Mouse (Mus musculus) CD4-positive helper T cell, adult 2 months (primary cell): ENCODE measurements around the gene Itga1.

Source experiments
- DNase-seq: peaks from one replicate; pipeline ENCODE4 v3.0.0-alpha.2; 2012; ENCODE audit warnings: low read depth, missing footprints, low spot score

The Itga1 gene

DNA sequence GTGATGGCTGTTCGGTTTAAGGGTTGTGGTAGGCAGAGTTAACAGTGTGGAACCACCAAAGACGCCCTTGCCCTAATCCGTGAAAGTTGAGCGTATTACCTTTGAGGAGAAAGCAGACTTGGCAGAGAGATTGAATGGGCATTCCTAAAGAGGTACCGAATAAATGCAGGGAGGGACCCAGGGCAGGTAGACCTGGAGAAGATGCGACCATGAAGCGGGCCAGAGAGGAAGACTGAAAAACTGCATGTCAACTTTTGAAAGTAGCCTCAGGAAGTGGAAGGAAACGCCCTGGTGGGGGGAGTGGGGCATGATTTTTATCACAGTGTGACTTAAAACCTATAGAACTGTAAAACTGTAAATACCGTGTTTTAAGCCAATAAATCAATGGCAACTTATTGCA is 2.4 kb downstream of the Itga1 start:
- no peak for DNase-seq

GRCm38 (mm10) chr13:115098227-115098626 is 3.5 kb downstream of the Itga1 start:
- DNase-seq: no peak

- DNase-seq: no peak
These were observed 4.8 kb downstream of the Itga1 start for GRCm38 (mm10) chr13:115096965-115097364.

GRCm38 (mm10) chr13:115096216-115096615 is 5.5 kb downstream of the Itga1 start:
- no peak for DNase-seq

DNA sequence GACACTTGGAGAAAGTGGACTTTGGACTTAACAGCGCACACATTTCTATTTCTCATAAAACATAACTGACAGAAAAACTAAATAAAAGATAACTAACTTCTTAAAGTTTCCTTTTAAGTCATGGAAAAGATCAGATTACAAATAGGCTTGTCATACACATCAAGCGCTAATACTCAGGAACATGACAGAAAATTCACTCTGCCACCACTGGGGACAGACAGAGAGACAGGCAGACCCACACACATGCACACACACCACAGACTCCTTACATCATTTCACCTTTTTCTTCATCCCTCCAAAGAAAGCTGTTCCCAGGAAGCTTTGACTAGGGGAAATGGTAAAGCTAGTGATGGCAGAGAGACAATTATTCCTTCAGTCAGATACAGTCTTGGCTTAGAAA is 6.4 kb downstream of the Itga1 start:
- DNase-seq: no peak

DNA sequence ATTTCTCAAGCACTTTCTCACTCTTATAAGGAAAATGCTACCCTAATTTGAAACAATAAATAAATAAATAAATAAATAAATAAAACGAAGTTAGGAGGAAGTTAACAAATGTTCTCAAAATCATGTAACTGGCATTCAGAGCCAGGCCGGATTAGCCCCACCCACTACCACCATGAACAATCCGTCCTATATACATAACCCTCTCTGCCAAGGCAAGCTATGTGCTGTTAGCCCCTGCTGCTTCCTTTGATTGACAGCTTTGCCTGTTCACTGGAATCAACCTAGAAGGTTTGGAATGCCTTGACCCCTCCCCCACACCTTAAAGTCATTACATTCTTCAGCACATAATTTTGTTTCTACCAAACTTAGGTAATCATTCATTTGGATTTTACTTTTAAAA is 10.3 kb downstream of the Itga1 start:
- DNase-seq: no peak

DNA sequence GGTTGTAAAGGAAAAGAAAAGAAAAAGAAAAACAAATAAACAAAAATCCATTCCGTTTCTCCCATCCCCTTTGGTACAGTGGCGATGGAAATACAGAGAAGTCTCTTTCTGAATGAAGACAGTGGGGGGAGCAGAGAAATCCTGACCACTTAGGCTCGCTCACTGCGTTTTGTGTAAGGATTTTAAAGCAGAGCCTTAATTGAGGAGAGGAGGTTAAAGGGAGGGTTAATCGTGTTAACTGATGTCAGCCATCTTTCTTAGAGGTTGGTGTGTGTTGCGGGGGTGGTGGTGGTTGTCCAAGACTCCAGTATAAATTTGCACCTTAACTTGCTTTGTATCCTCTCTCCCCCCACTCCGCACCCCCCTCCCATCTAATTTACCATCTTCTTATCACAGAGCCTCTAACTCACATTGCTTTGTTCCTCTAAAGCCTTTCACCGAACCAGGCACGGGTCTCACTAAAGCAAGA is 10.8 kb downstream of the Itga1 start:
- no peak for DNase-seq

- peak; percentile 95 for DNase-seq
These were observed 11.4 kb downstream of the Itga1 start, which contains the start of gene Pelo for GRCm38 (mm10) chr13:115090069-115090976. Pelo (minus strand) TSS chr13:115090186.

DNA sequence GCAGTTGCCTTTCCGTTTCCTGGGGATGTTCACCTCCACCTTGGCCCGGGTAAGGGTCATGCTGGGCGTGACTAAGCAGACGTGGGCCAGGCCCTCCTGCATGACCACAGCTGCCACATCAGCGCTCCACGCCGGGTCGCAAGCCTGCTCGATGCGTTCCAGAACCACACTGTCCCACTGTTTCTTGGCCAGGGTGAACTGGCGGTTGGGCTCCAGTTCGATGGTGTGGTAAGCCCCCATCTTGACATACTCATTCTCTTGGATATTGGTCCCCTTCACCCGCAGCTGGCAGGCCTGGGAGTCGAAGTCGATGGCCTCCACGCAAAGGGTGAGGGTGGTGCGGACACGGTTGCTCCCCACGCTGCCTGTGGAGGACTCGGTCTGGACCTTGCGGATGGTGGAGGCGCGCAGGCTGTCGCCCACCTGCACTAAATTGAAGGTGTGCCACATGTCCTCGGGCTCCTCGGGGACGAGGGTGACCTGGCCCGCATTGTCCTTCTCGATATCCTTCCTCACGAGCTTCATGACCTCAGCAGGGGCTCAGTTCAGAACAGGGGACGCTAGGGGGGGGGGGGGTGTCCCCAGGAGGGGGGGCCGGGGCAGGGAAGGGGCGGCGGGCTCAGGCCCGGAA is 12.3 kb downstream of the Itga1 start:
- peak; percentile 34 for DNase-seq

- DNase-seq: no peak
These were observed 12.8 kb downstream of the Itga1 start for GRCm38 (mm10) chr13:115089020-115089394.

DNA sequence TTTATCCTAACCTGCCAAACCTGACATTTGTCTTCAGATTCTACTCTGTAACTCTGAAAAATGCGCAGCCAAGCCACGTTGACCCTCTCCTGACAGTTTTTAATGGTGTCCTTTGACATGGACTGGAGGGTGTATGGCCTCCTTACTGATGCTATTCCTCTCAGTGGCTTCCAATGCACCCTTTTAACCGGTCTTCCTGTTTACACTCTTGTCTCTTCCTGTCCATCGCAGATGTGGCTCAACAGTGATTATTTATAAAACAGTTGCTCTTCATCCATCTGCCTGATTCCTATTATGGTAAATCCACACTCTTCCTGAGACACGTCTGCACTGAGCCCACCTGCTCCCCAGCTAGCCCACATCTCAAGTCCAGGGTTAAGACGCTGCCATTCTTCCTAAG is 15.8 kb downstream of the Itga1 start:
- DNase-seq: no peak

DNA sequence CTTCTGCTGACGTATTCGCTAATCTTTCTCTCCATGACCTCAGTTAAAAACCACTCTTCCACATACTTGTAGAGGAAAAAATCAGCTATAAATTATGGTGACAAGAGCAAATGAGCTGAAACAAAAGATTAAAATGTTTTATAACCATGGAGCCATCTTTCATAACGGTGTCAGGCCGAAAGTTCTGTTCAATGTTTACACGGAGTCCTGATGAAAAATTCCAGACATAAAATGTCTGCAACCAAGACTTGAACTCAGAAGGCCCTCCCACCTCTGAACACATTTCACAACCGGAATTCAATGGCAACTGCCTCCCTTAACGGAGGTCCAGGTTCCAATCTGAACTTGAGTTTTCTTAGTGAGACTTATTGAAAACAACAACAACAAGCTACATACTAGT is 19.4 kb downstream of the Itga1 start:
- DNase-seq: no peak

DNA sequence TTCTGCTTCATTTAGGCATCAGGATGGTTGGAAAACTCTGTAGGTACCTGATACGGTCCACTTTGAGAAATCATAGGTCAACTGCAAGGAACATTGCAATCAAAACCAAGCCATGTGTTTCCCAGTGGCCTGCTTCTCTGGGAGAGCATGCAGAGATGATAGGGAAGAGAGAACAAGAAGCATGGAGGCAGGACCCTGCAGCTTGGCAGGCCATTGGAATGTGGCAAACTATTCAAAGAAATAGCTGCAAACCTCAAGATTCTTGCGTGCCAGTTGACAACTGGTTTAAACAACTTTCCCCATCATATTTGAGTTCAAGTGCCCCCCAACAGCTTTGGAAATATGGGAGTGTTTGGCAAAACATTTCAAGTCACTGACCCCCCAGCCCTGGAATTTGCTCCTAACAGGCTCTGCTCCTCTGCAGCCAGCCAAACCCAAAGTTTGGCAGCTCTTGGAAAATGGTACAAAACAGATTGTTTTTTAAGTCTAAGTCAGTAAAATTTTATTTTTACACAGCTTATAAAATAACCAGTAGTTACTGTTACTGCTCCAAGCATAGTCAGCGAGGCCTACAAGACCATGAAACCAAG is 21.7 kb downstream of the Itga1 start:
- DNase-seq: no peak

DNA sequence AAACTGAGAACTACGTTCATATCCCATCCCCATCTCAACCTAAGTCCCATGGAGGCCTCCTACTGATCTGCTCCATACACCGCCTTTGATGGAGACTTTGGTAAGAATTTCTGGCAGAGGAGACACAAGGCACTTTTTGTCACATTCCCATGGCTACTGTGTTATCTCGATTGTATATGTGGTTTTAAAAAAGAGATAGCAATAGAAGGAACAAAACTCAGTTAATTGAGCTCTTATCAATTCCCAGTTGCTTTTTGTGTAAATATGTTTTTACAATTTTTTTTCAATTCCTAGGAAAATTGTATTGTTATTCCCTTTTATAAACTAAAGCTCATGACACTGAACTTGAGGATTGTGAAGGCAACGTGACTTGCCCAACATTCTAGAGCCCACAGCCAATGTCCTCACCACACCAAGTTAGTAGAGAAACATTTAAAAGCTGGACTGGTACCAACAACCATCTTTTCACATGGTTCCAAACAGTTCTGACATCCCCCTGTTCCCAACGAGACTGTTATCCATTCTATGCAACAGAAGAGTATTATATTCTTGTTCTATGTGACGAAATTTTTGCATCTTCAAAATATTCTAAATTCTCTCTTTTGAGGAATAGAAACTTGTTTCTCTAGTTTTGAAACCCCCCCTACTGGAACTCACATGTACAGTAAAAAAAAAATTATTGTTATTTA is 22.6 kb downstream of the Itga1 start:
- no peak for DNase-seq

DNA sequence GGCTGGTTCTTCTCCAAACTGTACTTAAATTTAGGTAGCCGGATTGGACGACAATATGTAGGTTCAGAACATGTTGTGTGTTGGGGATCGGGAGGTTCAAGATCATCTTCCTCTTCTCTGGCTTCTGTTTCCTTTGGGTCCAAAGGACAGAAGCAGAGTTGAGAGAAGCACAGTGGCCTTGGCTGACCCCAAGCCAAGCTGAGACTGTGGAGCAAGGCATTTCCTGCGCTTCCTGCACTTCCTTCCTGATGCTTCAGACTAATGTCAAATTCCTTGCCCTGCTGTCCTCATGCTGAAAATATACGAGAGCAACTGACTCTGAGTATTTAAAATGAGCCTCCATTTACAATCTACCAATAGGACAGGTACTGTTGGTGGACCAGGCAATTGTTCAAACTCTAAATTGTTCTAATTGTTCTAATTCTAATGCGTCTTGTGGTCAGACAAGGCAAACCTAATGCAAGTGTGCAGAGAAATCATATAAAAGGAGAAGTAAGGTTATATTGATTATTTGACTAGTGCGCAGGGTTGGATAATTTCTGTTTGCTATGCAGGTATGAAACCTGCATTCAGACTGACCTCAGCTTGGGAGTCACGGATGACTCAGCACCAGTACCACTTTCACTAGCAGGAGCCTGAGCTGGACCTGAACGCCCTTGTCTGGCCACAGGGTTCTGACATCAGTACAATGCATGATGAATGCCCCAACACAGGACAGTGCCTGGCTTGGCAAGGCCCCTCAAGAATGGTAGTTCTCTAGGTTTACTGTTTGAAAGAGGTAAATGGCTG is 24.2 kb downstream of the Itga1 start:
- no peak for DNase-seq

DNA sequence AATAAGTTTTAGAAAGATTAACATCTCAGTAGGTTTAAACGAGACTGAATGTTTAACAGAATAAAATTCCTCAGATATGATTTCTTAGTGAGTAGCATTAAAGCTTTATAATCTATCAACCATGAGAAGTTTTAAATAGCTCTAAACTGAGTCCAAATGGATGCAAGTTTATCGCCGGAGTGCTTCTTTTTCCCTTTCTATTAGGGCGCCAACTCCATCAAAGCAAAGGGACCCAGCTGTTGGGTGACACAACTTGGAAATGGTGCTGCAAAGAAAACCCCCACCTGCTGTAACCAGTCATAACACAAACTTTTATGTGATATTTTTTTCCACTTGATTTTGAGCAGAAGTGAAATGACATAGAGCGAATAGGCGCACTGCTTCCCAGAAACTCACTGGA is 29.4 kb downstream of the Itga1 start:
- DNase-seq: no peak

- DNase-seq: no peak
These were observed 30.3 kb downstream of the Itga1 start for GRCm38 (mm10) chr13:115071431-115071830.

GRCm38 (mm10) chr13:115067968-115068330 is 33.8 kb downstream of the Itga1 start:
- no peak for DNase-seq

DNA sequence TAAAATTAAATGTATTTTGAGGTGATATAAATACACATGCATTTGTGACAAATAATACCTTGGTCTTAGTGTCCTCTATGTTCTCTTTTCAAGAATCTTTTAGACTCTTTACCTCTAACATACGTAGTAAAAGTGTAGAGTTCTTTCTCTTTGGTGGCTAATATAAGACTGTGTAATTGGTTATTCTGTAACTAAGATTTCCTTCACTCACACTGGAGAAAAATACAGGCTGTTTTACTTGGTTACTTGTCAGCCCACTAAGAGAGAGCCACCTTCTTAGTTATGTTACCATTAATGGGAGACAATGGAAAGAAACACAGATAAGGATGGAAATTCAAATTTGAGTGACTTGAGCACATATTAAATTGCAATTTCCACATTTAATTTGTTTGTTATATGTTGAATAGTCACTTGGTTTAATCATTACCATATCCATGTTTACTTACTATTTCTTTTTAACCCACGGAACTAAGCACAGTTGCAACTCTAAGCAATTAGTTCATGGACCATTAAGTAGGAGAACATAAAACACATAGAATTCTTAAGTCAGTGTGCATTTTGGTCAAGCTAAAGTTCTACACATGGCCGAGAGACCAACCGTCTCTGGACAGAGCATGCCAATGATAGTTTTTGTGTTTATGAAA is 34.3 kb downstream of the Itga1 start:
- no peak for DNase-seq

- no peak for DNase-seq
These were observed 44.2 kb downstream of the Itga1 start for GRCm38 (mm10) chr13:115057555-115057954.

- DNase-seq: no peak
These were observed 47.0 kb downstream of the Itga1 start for GRCm38 (mm10) chr13:115054783-115055182.
